Mouse (Mus musculus) thymus, adult 2 months (tissue): ENCODE data around the gene Atp8b4.

Experiments used
- CTCF ChIP-seq: fragments of 200-500 bp; IDR thresholded peaks from 2 replicates; pipeline ENCODE4 v1.5.1; 2012; ENCODE audit warnings: mild to moderate bottlenecking, control low read depth, low read length, moderate library complexity, borderline replicate concordance; ENCODE audit not compliant: control insufficient read depth, poor library complexity, insufficient read depth; ENCODE audit errors: extremely low read depth
- POLR2A ChIP-seq: fragments of 200-500 bp; IDR thresholded peaks from 2 replicates; pipeline ENCODE4 v1.6.1; 2012; ENCODE audit warnings: mild to moderate bottlenecking, low read length, control low read depth, moderate library complexity; ENCODE audit not compliant: control insufficient read depth, poor library complexity, insufficient read depth; ENCODE audit errors: extremely low read depth

DNA sequence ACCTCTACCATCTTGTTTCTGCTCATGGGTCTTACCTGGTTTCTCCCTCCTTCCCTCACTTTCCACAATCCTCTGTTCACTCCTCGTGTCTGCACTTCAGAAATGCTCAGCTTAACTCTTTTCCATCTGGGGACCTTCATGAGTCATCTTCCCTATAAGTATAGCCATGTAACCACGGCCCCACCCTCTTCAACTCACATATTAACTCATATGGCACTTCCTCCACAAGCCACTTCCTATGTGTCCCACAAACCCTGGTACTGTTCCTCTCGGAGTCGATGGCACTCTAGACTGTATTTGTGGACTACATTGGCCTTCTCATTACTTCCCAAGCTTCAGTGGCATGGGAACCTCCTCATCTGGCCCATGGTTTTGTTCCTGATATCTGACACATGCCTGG lies 9.0 kb downstream of the Atp8b4 start:
- no peak for TF ChIP-seq CTCF
- no peak for TF ChIP-seq POLR2A
